Mouse (Mus musculus) limb, embryonic 14.5 days (tissue): ENCODE measurements around the gene Slc6a19. TPM values are rescaled to one million over a fixed set of nuclear protein-coding genes. Genes with fewer than 3 reads are reported as not detected.

Experiments
- ATAC-seq: fragments of 200-750 bp; cut with Nextera tagmentation; 2 replicates; pipeline ENCODE4 v1.8.0; 2017; ENCODE audit warnings: low read depth, moderate number of reproducible peaks, moderate TSS enrichment; ENCODE audit not compliant: low FRiP score
- DNase-seq: peaks from one replicate; pipeline ENCODE4 v3.0.0-alpha.2; 2015; ENCODE audit warnings: low spot score
- H3K27ac ChIP-seq: fragments of 300-500 bp; sonication (generic); replicated peaks from 2 replicates; pipeline ENCODE4 v1.5.1; 2014; ENCODE audit warnings: low read depth, mild to moderate bottlenecking, low read length, moderate library complexity, mixed read lengths
- H3K27me3 ChIP-seq: fragments of 300-500 bp; sonication (generic); 2 replicates; pipeline ENCODE4 v1.6.1; 2014; ENCODE audit warnings: low read length, mixed read lengths; ENCODE audit not compliant: control insufficient read depth, insufficient read depth
- H3K36me3 ChIP-seq: fragments of 300-500 bp; sonication (generic); 2 replicates; pipeline ENCODE4 v1.6.1; 2014; ENCODE audit warnings: mild to moderate bottlenecking, low read length, moderate library complexity, mixed read lengths; ENCODE audit not compliant: control insufficient read depth, insufficient read depth
- H3K4me1 ChIP-seq: fragments of 300-500 bp; sonication (generic); 2 replicates; pipeline ENCODE4 v1.6.1; 2014; ENCODE audit warnings: antibody characterized with exemption, low read length, mixed read lengths; ENCODE audit not compliant: control insufficient read depth, insufficient read depth
- H3K4me2 ChIP-seq: fragments of 300-500 bp; sonication (generic); replicated peaks from 2 replicates; pipeline ENCODE4 v1.6.1; 2014; ENCODE audit warnings: low read depth, mild to moderate bottlenecking, low read length, moderate library complexity; ENCODE audit not compliant: severe bottlenecking
- H3K4me3 ChIP-seq: fragments of 300-500 bp; sonication (generic); replicated peaks from 2 replicates; pipeline ENCODE4 v1.5.1; 2014; ENCODE audit warnings: low read length
- H3K9ac ChIP-seq: fragments of 300-500 bp; sonication (generic); 2 replicates; pipeline ENCODE4 v1.6.1; 2014; ENCODE audit warnings: mild to moderate bottlenecking, low read depth, low read length, moderate library complexity; ENCODE audit not compliant: severe bottlenecking
- H3K9me3 ChIP-seq: fragments of 300-500 bp; sonication (generic); 2 replicates; pipeline ENCODE4 v1.6.1; 2016; ENCODE audit warnings: low read length; ENCODE audit not compliant: control insufficient read depth
- POLR2A ChIP-seq: fragments of 200-500 bp; IDR thresholded peaks from 2 replicates; pipeline ENCODE4 v1.8.0; 2012; ENCODE audit warnings: inconsistent platforms, mild to moderate bottlenecking, moderate library complexity, borderline replicate concordance; ENCODE audit not compliant: insufficient read depth, insufficient read length; ENCODE audit errors: extremely low read depth
- WGBS: fragments of 180-500 bp; shearing (Covaris S2); extraction: QIAGEN DNeasy Blood & Tissue Kit; methylation state at CpG from one replicate; pipeline ENCODE4 v1.1.7; 2014; 5-methylcytosine and 5-hydroxymethylcytosine counted together
- polyA plus RNA-seq, 2 experiments: library from polyadenylated mRNA; depleted of rRNA in 1 of 2; stranded (reverse) in 1 of 2; unstranded in 1 of 2; fragments of >200 nt; fragmentation: Nextera tagmentation in 1 of 2; extraction: Ambion mirVana in 1 of 2; gene quantifications; 2 replicates each; pipeline versions ENCODE4 v1.2.1 to v1.2.3; 2012 to 2014

Slc6a19 gene
- polyA plus RNA-seq, 2 experiments, result not detected

GRCm38 (mm10) chr13:73677853-73678252, 26.8 kb downstream of the Slc6a19 start, which contains the start of gene Slc6a18:
Gene Slc6a18, minus strand, starts transcription at chr13:73678023.
- ATAC-seq (no peak), DNase-seq (no peak)
- no peaks in the 10 kb centered on the region for H3K9me3 ChIP-seq
- no peak within 1 kb of the TSS for H3K4me3 ChIP-seq
- no peaks in the 10 kb centered on the region for H3K4me1 ChIP-seq
- no peak within 1 kb of the TSS for H3K4me2 ChIP-seq
- no peak within 1 kb of the TSS for H3K27ac ChIP-seq
- WGBS, result 91% methylated on average over 3 of the region's 3 CpGs
- no peaks in the 10 kb centered on the region for H3K36me3 ChIP-seq
- TF ChIP-seq POLR2A, result no peak
- no peaks in the 10 kb centered on the region for H3K27me3 ChIP-seq
- no peak within 1 kb of the TSS for H3K9ac ChIP-seq

DNA sequence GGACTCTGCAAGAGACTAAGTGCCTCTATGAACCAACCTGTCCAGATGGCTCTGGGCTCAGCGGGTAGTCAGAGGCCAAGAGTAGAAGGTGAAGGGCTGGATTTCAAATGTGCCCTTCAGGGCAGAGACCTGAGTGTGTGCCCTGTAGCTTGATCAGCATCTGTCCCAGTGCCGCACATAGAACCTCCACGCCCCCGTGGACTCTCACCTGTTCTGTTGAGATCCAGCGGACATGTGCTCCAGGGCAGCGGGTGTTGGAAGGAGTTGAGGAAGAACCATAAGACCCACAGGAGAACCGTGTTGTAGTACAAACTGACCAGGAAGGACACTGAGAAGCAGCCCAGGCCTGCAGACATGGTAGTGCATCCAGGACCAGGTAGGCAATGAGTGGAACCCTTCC, 29.5 kb downstream of the Slc6a19 start:
- Histone ChIP-seq H3K9ac (no peak overlapping the region), H3K27ac (no peak overlapping the region), H3K4me2 (no peak overlapping the region), H3K36me3 (no peaks in the 10 kb centered on the region), H3K9me3 (no peaks in the 10 kb centered on the region), H3K27me3 (no peaks in the 10 kb centered on the region), H3K4me3 (no peak overlapping the region), H3K4me1 (no peaks in the 10 kb centered on the region)
- no peak for TF ChIP-seq POLR2A
- no peak for ATAC-seq
- no peak for DNase-seq
- 91% methylated on average over 7 of the region's 7 CpGs for WGBS

GRCm38 (mm10) chr13:73660163-73660695, 44.4 kb downstream of the Slc6a19 start:
- no peak overlapping the region for H3K4me3 ChIP-seq
- no peaks in the 10 kb centered on the region for H3K9me3 ChIP-seq
- H3K9ac ChIP-seq, result no peak overlapping the region
- DNase-seq (no peak), ATAC-seq (no peak)
- WGBS, result 86% methylated on average over 2 of the region's 2 CpGs
- no peaks in the 10 kb centered on the region for H3K27me3 ChIP-seq
- H3K27ac ChIP-seq, result no peak overlapping the region
- no peaks in the 10 kb centered on the region for H3K36me3 ChIP-seq
- H3K4me1 ChIP-seq, result no peaks in the 10 kb centered on the region
- TF ChIP-seq POLR2A, result no peak
- H3K4me2 ChIP-seq, result no peak overlapping the region

DNA sequence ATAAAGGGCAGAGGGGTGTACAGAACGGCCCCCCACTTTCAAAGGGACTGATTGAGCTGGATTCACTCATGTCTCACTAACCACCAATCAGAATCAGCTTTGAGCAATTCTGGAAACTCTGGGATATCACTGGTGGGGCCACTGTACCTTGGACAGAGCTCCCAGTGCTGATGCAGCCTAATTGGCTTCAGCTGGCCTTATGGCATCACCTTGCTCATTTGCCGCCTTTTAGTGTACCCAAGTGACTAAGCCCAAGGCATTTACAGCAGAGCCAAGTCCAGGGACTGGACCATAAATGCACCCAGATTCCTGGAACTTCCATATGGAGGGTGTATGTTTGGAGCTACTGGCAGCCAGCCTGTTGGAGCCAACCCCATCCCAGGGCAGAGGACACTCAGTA, 45.7 kb downstream of the Slc6a19 start:
- ATAC-seq (no peak), DNase-seq (no peak)
- TF ChIP-seq POLR2A, result no peak
- H3K4me1 ChIP-seq, result no peaks in the 10 kb centered on the region
- no peaks in the 10 kb centered on the region for H3K36me3 ChIP-seq
- H3K4me2 ChIP-seq, result no peak overlapping the region
- H3K27ac ChIP-seq, result no peak overlapping the region
- 38% methylated on average over 2 of the region's 2 CpGs for WGBS
- no peaks in the 10 kb centered on the region for H3K27me3 ChIP-seq
- no peak overlapping the region for H3K4me3 ChIP-seq
- H3K9ac ChIP-seq, result no peak overlapping the region
- H3K9me3 ChIP-seq, result no peaks in the 10 kb centered on the region

DNA sequence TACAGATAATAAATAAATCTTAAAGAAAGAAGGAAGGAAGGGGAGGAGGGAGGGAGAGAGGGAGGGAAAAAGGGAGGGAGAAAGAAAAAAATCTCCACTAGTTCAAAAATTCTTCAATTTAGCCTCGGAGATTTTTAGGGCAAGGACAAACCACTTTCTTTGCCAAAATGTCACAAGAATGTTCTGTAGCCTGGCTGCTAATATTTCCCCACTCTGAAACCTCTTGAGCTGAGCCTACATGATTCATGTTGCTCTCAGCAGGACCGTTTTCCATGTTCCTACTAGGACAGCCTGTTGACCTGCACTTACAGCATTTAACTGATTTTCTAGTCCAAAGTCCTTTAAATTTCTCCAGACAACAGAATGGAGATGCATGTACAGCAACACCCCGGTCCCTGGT, 49.7 kb downstream of the Slc6a19 start:
- Histone ChIP-seq H3K27ac (no peak overlapping the region), H3K9ac (no peak overlapping the region), H3K4me1 (no peaks in the 10 kb centered on the region), H3K36me3 (no peaks in the 10 kb centered on the region), H3K9me3 (no peaks in the 10 kb centered on the region), H3K4me2 (no peak overlapping the region), H3K4me3 (no peak overlapping the region), H3K27me3 (no peaks in the 10 kb centered on the region)
- no peak for TF ChIP-seq POLR2A
- no peak for ATAC-seq
- 79% methylated on average over 3 of the region's 3 CpGs for WGBS
- DNase-seq, result no peak

- Histone ChIP-seq H3K27me3 (no peaks in the 10 kb centered on the region), H3K36me3 (peaks cover 5% of the 10 kb centered on the region), H3K4me2 (no peak overlapping the region), H3K4me1 (no peaks in the 10 kb centered on the region), H3K9me3 (no peaks in the 10 kb centered on the region), H3K4me3 (no peak overlapping the region), H3K27ac (no peak overlapping the region), H3K9ac (no peak overlapping the region)
- no peak for DNase-seq
- no peak for TF ChIP-seq POLR2A
- no peak for ATAC-seq
- WGBS, result 82% methylated on average over 3 of the region's 3 CpGs
Observed at GRCm38 (mm10) chr13:73653266-73653665, 51.4 kb downstream of the Slc6a19 start.
